Mouse (Mus musculus) layer of hippocampus, postnatal 14 days (tissue): ENCODE results near the gene Rtn4. TPM values are rescaled to one million over a fixed set of nuclear protein-coding genes. Genes with fewer than 3 reads are reported as not detected.
"Not testable (repeated sequence)": the region's sequence is repeated elsewhere in the genome, so short reads cannot be mapped to it uniquely, and the experiment has no call there.

ENCODE experiments used
- DNase-seq, 2 experiments: peaks; one replicate each; pipeline ENCODE4 v3.0.0; 2021 to 2022; ENCODE audit warnings: low spot score in 2 of 2, mixed read lengths in 1 of 2
- long read RNA-seq, 2 experiments: library from polyadenylated mRNA; stranded (forward); transcript quantifications; one replicate each; pipeline ENCODE4 v2.0.0; 2021
- total RNA-seq, 2 experiments: library from RNA; stranded (reverse); gene quantifications; 2 replicates each; pipeline ENCODE4 v1.2.3; 2021

Gene Rtn4
- total RNA-seq, result 100 to 1,000 TPM; 489 to 496 TPM
- long read RNA-seq, experiment 1, partial matches to known transcripts, result 5 of 22 reads
- long read RNA-seq, experiment 1, other reads (novel, unspliced or antisense), result 12 of 22 reads
- long read RNA-seq, experiment 2, full-length matches to known transcripts, result 6 of 54 reads
- long read RNA-seq, experiment 2, partial matches to known transcripts, result 7 of 54 reads
- long read RNA-seq, experiment 2, other reads (novel, unspliced or antisense), result 41 of 54 reads

GRCm38 (mm10) chr11:29692683-29693272 is at the start of gene Rtn4:
Rtn4 (plus strand) TSS chr11:29692947.
- DNase-seq, result peak; percentile 95 to 99

- no peak for DNase-seq
Measured at GRCm38 (mm10) chr11:29644421-29644820, 48.3 kb upstream of the Rtn4 start.

- no peak for DNase-seq
Measured at GRCm38 (mm10) chr11:29645411-29646066, 47.2 kb upstream of the Rtn4 start.

GRCm38 (mm10) chr11:29647568-29648319 is 45.0 kb upstream of the Rtn4 start:
- no peak for DNase-seq

GRCm38 (mm10) chr11:29655381-29655780 is 37.4 kb upstream of the Rtn4 start:
- not testable (repeated sequence) for DNase-seq

- DNase-seq, result no peak
Measured at GRCm38 (mm10) chr11:29660740-29661139, 32.0 kb upstream of the Rtn4 start.

- no peak for DNase-seq
Measured at GRCm38 (mm10) chr11:29667634-29668033, 25.1 kb upstream of the Rtn4 start.

GRCm38 (mm10) chr11:29669706-29670105 is 23.0 kb upstream of the Rtn4 start:
- DNase-seq, result no peak

- no peak for DNase-seq
Measured at GRCm38 (mm10) chr11:29673359-29673758, 19.4 kb upstream of the Rtn4 start.

- DNase-seq, result no peak
Measured at GRCm38 (mm10) chr11:29676718-29677117, 16.0 kb upstream of the Rtn4 start.

- no peak for DNase-seq
Measured at GRCm38 (mm10) chr11:29679942-29680341, 12.8 kb upstream of the Rtn4 start.

- peak in 1 of 2 experiments; percentile 33 for DNase-seq
Measured at GRCm38 (mm10) chr11:29680771-29681170, 12.0 kb upstream of the Rtn4 start.

GRCm38 (mm10) chr11:29684272-29684671 is 8.5 kb upstream of the Rtn4 start:
- no peak for DNase-seq

- DNase-seq, result no peak
Measured at GRCm38 (mm10) chr11:29686176-29686575, 6.6 kb upstream of the Rtn4 start.

GRCm38 (mm10) chr11:29691556-29691955 is 1.2 kb upstream of the Rtn4 start:
- no peak for DNase-seq

GRCm38 (mm10) chr11:29692111-29692682 is 550 bp upstream of the Rtn4 start:
- no peak for DNase-seq

- peak; percentile 87 to 89 for DNase-seq
Measured at GRCm38 (mm10) chr11:29693576-29694410, 1.0 kb downstream of the Rtn4 start.

- DNase-seq, result no peak
Measured at GRCm38 (mm10) chr11:29694754-29695153, 2.0 kb downstream of the Rtn4 start.

- no peak for DNase-seq
Measured at GRCm38 (mm10) chr11:29702721-29703120, 10.0 kb downstream of the Rtn4 start.

- DNase-seq, result no peak
Measured at GRCm38 (mm10) chr11:29705263-29705662, 12.5 kb downstream of the Rtn4 start.
